Mouse (Mus musculus): ENCODE measurements at regions not wholly inside any gene's neighbourhood (a gene's known extent, or its start where the extent isn't known, plus 50 kb on each side); places are given as distances from the start of the nearest gene placed in this dataset.

GRCm38 (mm10) chr15:52156779-52157178 is 1727.9 kb upstream of the Gm7489 start:
- DNase-seq (ENCODE audit: extremely low read depth) = no peak

GRCm38 (mm10) chr15:52160181-52161088 is 1724.3 kb upstream of the Gm7489 start:
- Histone ChIP-seq H3K9ac (ENCODE audit: insufficient read depth, low read depth) (no peak overlapping the region), H3K79me2 (replicated peaks; ENCODE audit: control insufficient read depth, extremely low read depth, insufficient read depth, poor library complexity, severe bottlenecking) (no peaks in the 10 kb centered on the region), H3K4me3 (replicated peaks in 1 of 3; ENCODE audit: low read depth in 2 of 3, low read length in 2 of 3, poor library complexity in 1 of 3) (no peak overlapping the region), H3K9me3 (replicated peaks; ENCODE audit: low read length) (no peaks in the 10 kb centered on the region), H3K27me3 (replicated peaks) (no peaks in the 10 kb centered on the region), H3K4me2 (ENCODE audit: insufficient read depth, low read depth, poor library complexity, severe bottlenecking) (no peak overlapping the region), H3K4me1 (ENCODE audit: control insufficient read depth in 1 of 2, insufficient read depth in 2 of 2) (peaks cover 0 to 4% of the 10 kb centered on the region in 2 experiments; a peak in 2 of 4 replicates), H3K36me3 (replicated peaks in 1 of 2; ENCODE audit: control insufficient read depth in 1 of 2, insufficient read depth in 1 of 2, low read length in 1 of 2) (no peaks in the 10 kb centered on the region), H3K27ac (ENCODE audit: insufficient read depth, low read depth) (no peak overlapping the region)
- in situ Hi-C loops (cut with MboI; ENCODE audit: low pct_ligation_motif_present, low pct_unique_long_range_greater_than_20kb, low sequenced_read_pairs) (loop anchor here (25.0 kb wide), 2 partner anchors 302 to 473 kb away; no protein-coding TSS in a partner anchor), dilution Hi-C loops (cut with MboI; ENCODE audit: extremely low pct_ligation_motif_present, extremely low pct_unique_long_range_greater_than_20kb, low sequenced_read_pairs) (no loop called here)
- TF ChIP-seq SMC3 (IDR thresholded peaks at IDR 0.05; ENCODE audit: low read depth, low read length) (peak; percentile 82), ZC3H11A (IDR thresholded peaks at IDR 0.05; ENCODE audit: low read depth, low read length) (peak; percentile 28; the same call in 1 of the 2 replicates), RAD21 (IDR thresholded peaks at IDR 0.05; ENCODE audit: low read depth, low read length) (peak; percentile 94), JUN (IDR thresholded peaks at IDR 0.05; ENCODE audit: insufficient read depth, low read depth, low read length) (no peak), CTCF (conservative IDR thresholded peaks at IDR 0.05 in 1 of 2, IDR thresholded peaks at IDR 0.05 in 1 of 2; ENCODE audit: low read depth in 2 of 2, low read length in 2 of 2) (peak; percentile 67 to 90), JUND (conservative IDR thresholded peaks at IDR 0.05; ENCODE audit: low read depth, low read length) (no peak), IRF4 (IDR thresholded peaks at IDR 0.05; ENCODE audit: low read depth, low read length) (no peak)
- peak; percentile 77 for DNase-seq (ENCODE audit: extremely low read depth)

More at GRCm38 (mm10) chr15:52156779-52157178, 1727.9 kb upstream of the Gm7489 start:
- Histone ChIP-seq H3K4me1 (ENCODE audit: control insufficient read depth in 1 of 2, insufficient read depth in 2 of 2) (peaks cover 0 to 4% of the 10 kb centered on the region in 2 experiments; a peak in 2 of 4 replicates), H3K4me3 (replicated peaks in 1 of 3; ENCODE audit: low read depth in 2 of 3, low read length in 2 of 3, poor library complexity in 1 of 3) (no peak overlapping the region), H3K4me2 (ENCODE audit: insufficient read depth, low read depth, poor library complexity, severe bottlenecking) (no peak overlapping the region), H3K27me3 (replicated peaks) (no peaks in the 10 kb centered on the region), H3K79me2 (replicated peaks; ENCODE audit: control insufficient read depth, extremely low read depth, insufficient read depth, poor library complexity, severe bottlenecking) (no peaks in the 10 kb centered on the region), H3K36me3 (replicated peaks in 1 of 2; ENCODE audit: control insufficient read depth in 1 of 2, insufficient read depth in 1 of 2, low read length in 1 of 2) (no peaks in the 10 kb centered on the region), H3K9me3 (replicated peaks; ENCODE audit: low read length) (no peaks in the 10 kb centered on the region), H3K27ac (ENCODE audit: insufficient read depth, low read depth) (no peak overlapping the region), H3K9ac (ENCODE audit: insufficient read depth, low read depth) (no peak overlapping the region)
- dilution Hi-C loops (cut with MboI; ENCODE audit: extremely low pct_ligation_motif_present, extremely low pct_unique_long_range_greater_than_20kb, low sequenced_read_pairs) = no loop called here
- TF ChIP-seq MEF2A (IDR thresholded peaks at IDR 0.05; ENCODE audit: borderline replicate concordance, low read depth, low read length) = no peak
- TF ChIP-seq CHD2 (IDR thresholded peaks at IDR 0.05; ENCODE audit: low read length) = no peak
- TF ChIP-seq NELFE (IDR thresholded peaks at IDR 0.05; ENCODE audit: low read depth, low read length) = no peak
- no peak for TF ChIP-seq MAX (IDR thresholded peaks at IDR 0.05; ENCODE audit: low read length)
- no peak for TF ChIP-seq ZMIZ1 (IDR thresholded peaks at IDR 0.05; ENCODE audit: low read depth, low read length)
- TF ChIP-seq SIN3A (IDR thresholded peaks at IDR 0.05; ENCODE audit: low read length) = no peak
- TF ChIP-seq JUN (IDR thresholded peaks at IDR 0.05; ENCODE audit: insufficient read depth, low read depth, low read length) = no peak
- no peak for TF ChIP-seq TCF12 (IDR thresholded peaks at IDR 0.05; ENCODE audit: low read depth, low read length)
- TF ChIP-seq POLR2AphosphoS2 (IDR thresholded peaks at IDR 0.05; ENCODE audit: low read depth, low read length) = no peak
- TF ChIP-seq RAD21 (IDR thresholded peaks at IDR 0.05; ENCODE audit: low read depth, low read length) = no peak
- TF ChIP-seq CHD1 (IDR thresholded peaks at IDR 0.05; ENCODE audit: low read depth, low read length) = no peak
- TF ChIP-seq EP300 (IDR thresholded peaks at IDR 0.05; ENCODE audit: low read length) = no peak
- TF ChIP-seq ZC3H11A (IDR thresholded peaks at IDR 0.05; ENCODE audit: low read depth, low read length) = no peak
- TF ChIP-seq USF1 (IDR thresholded peaks at IDR 0.05; ENCODE audit: low read depth, low read length) = no peak
- TF ChIP-seq ZNF384 (IDR thresholded peaks at IDR 0.05; ENCODE audit: low read depth, low read length) = no peak
- TF ChIP-seq UBTF (IDR thresholded peaks at IDR 0.05; ENCODE audit: low read depth, low read length) = no peak
- in situ Hi-C loops (cut with MboI; ENCODE audit: low pct_ligation_motif_present, low pct_unique_long_range_greater_than_20kb, low sequenced_read_pairs) = loop anchor here (5.0 to 25.0 kb wide), 3 partner anchors 244 to 469 kb away; no protein-coding TSS in a partner anchor
